Mouse (Mus musculus) thymus, postnatal 25 days (tissue): ENCODE measurements around the gene Triap1.
"Not testable (repeated sequence)": the region's sequence is repeated elsewhere in the genome, so short reads cannot be mapped to it uniquely, and the experiment has no call there.

ENCODE experiments used
- DNase-seq: peaks from one replicate; pipeline ENCODE4 v3.0.0; 2022

Triap1 gene

DNA sequence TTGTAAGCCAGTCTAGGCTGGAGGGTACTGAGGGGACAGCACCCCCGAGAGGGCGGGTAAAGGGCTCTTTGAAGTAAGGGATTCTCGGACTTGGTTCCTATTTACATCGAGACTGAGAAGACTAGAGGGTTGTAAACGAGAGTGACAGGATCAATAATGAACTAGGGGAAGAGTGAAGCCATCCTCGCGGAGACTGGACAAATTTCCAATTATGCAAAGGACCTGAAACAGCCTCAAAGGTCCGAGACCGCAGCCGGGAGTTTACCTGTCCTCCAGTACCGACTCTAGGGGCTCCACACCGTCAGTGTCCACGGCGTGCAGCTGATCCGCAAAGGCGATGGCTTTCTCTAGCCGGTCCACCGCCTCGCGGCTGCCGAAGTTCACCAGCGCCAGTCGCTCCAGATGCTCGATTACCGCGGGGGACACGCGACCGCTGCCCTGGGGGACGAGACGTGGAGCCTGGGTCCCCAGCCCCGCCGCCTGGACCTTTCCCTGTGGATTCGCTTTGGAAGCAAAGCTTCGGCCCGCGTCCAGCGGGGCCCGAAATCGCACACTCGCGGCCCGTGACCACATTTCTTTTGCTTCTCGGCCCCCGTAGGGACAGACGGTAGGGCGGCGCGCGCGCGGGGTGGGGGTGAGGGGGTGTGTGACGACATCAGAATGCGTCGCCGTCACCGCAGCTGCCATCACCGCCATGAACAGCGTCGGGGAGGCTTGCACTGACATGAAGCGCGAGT is at the start of gene Triap1, which contains the start of gene Gatc:
Gene Triap1 (plus strand): TSS at position 649 of the 737 bp plus-strand sequence.
Gene Gatc (minus strand): TSS at position 602 of the 737 bp plus-strand sequence.
- DNase-seq = peak; percentile 85

DNA sequence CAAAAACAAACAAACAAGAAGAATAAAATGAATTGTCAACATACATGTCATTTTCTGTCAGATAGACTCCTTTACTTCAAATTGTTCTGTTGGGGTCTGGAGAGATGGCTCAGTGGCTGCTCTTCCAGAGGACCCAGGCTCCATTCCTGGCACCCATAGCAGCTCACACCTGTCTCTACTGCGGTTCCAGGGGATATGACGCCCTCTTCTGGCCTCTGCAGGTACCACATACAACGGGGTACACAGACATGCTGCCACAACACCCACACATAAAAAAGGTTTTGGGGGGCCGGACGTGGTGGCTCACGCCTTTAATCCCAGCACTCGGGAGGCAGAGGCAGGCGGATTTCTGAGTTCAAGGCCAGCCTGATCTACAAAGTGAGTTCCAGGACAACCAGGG is 46.9 kb upstream of the Triap1 start:
- DNase-seq = no peak

DNA sequence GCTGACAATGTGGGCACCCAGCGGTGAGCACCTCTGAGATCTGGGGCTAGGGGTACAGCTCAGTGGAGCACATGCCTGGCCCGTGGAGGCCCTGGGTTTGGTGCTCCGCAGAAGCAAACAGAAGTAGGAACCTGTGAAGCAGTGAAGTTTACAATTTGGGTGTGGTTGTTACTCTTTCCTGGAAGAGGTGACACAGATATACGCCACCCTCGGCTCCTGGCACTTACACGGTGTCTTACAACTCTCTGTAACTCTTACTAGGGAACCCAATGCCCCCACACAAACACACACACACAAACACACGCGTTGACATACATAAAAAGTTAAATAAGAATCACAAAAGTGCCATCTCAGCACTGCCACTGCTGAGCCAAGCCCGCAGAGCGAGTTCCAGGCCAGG is 44.7 kb upstream of the Triap1 start:
- DNase-seq = no peak

DNA sequence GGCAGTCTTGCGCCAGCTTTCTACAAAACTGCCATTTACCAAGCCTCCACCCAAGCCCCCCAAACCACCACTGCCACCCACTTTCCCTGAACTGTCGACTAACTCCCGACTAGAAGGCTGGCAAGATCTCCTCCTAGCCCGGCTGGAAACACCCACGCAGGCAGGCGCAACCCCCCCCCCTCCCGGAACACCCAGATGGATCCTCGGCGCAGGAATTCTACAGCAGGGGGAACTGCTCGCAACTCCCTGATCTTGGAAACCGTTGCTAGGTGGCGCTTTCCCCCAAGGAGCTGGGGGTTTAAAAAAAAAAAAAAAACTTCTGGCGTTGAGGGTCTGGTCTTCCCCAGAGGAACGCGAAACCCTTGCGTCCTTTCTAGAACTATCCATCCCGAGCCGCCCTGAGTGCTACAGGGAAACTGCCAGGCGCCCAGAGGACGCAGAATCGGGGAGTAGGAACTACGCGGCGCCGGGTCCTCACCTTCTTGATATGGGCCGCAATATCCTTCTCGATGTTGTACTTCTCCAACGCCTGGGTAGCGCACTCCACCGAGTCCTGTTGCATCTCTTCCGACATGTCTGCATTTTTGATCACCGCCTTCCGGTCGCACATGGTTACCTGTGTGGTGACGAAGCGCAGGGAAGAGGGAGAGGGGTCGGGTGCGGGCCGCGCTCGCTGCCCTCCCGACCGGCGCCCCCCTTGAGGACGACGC is 40.8 kb upstream of the Triap1 start:
- peak; percentile 19 for DNase-seq

DNA sequence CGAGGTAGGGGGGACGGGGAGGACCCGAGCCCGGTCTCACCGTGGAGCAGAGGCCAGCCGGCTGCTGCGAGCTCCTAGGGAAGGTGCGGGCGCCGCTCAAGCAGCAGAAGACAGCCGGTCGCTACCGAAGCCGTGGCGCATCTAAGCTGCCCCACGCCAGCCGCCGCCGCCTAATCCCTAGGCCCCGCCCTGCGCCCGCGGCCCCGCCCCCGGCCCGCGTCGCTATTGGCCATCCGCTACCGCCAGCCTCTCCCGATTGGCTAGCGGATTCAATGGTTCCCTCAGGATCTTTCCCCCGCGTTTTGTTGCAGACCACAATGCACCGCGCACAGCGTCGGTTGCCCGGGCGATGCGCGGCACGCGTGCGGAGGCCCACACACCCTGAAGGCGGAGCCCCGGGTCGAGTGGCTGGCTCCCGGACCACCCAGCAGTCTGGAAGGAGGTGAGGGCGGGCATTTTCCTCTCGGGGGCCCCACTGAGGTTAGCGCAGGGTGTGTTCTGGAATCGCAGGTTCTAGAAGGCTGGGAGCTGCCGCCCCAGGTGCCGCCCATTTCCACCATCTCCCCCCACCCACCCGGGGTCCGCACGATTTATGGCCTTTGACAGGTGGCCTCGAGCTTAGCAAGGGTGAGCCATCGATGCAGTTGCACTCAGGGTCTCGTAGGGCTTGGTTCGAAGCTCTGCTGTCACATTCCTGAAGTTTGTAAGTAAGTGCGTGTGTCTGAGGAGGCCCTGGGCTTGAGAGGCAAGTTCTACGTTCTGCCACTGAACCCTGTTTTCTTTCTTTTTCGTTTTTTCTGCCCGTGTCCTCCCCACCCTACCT is 40.0 kb upstream of the Triap1 start, which contains the start of gene Dynll1:
Gene Dynll1 (minus strand): TSS at position 208 of the 823 bp plus-strand sequence.
- DNase-seq = peak; percentile 100

DNA sequence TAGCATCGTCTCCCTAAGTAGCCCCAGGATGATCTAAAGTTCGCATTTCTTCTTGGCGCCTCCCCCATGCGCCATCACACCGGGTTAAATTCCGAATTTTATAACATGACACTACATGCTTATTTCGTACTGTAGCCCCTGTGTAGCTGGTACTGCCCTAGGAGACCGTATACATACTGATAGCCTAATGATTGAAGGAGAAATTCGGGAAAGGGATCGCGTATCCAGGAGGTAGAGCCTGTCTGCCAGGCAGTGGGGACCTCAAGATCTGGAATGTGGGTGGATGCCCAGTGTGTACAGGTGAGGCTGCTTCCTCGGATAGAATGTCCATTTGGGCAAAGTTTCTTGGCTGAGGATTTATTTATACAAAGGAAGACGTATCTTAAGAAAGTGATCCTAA is 39.4 kb upstream of the Triap1 start:
- no peak for DNase-seq

DNA sequence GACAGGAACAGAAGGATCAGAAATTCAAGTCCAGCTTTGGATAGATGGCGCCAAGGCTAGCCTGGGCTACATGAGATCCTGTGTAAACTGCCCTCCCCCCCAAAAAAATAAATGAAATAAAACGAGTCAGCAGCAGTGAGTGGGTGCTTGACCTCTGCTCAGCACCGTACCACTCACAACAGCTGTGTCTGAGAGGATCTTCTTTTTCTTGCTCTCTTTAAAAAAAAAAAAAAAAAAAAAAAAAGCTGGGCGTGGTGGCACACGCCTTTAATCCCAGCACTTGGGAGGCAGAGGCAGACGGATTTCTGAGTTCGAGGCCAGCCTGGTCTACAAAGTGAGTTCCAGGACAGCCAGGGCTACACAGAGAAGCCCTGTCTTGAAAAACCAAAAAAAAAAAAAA is 38.8 kb upstream of the Triap1 start:
- DNase-seq = not testable (repeated sequence)

DNA sequence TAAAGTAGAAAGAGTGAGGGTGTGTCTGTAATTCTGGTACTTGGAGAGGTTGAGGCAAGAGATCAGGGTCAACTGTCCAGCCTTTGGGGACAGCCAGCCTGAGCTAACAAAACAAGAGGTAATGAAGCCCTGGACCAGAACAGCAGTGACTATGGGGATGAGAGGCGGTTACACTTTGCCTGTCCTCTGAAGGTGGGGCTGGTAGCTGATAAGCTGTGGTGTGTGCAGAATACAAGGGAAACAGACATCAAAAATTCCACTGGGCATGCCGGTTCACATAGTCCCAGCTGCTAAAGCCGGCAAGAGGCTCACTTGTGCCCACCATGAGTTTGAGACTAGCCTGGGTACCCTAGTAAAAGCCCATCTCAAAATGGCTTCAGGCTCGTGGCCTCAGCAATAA is 28.7 kb upstream of the Triap1 start:
- DNase-seq = no peak

DNA sequence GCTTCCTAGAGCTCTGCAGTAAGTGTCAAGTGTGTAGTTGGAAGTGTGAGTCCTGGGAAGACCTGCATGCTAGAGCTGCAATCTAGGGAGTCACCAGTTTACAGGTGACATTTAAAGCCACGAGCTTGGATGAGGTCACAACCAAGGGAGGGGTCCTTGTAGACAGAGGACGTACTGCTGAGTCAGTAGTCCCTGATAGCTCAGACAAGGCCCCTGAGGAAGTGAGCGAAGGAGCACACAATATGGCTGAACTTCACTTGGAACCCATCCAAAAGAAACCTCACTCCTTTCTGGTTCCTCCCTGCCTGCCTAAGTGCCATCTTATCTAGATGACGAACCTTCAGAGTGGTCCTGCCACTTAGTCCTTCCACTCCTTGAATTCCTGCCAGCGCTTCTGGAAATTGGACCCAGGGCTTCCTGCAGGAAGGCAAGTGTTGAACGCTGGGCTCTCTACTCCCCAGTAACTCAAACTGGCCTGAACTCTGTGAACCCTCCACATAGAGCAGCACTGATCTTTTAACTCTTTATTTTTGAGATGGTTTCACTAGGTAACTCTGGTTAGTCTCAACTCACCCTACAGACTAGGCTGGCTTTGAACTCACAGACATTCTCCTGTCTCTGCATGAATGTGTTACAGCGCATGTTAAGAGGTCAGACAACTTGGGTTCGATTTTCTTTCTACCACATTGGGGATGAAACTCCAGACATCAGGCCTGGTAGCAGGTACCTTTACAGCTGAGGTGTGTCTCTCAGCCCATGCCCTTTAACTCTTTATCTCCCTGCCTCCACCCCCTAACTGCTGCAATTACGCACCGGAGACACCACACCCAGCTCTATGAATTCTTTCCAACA is 28.0 kb upstream of the Triap1 start:
- no peak for DNase-seq

DNA sequence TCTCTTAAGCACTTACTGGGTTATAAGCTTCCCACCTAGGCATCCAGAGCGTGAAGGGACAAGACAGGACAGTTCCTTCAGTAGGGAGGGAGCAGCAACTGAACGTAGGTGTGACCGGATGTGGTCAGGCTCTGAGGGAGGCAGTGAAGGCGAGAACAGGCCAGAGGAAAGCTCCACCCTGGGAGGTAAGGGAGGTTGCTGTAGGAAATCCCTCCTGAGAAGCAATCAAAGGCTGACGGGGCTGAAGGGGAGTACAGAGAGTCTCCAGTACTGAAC is 27.4 kb upstream of the Triap1 start:
- no peak for DNase-seq

DNA sequence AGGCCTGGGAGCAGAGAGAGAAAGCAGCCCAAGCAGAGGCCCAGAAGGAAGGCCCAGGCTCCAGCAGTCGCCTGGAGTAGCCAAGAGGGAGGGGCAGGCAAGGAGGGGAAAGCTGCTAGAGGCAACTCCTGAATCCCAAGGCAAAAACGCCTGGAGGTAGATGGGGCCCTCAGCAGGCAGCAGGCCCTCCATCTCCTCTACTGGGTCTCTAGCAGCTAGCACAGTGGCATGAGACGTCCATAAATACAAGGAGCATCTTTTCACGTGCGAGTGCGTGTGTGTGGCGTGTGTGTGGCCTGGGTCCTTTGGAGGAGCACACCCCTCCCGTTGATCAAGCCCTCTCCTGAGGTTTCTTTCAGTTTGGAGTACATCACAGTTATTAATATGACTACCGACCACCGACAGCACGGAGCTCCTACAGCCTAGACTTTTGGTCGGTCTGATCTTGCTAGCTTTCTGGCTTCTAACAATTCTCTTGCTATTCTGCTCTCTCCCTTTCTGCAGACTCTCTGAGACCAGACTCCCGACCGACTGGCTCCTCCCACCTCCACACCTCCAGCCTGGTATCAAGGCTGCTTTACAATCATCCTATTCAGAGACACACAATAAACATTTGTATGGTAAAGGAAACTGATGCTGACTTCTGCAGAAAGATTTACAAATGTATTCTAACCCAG is 23.9 kb upstream of the Triap1 start:
- DNase-seq = no peak

DNA sequence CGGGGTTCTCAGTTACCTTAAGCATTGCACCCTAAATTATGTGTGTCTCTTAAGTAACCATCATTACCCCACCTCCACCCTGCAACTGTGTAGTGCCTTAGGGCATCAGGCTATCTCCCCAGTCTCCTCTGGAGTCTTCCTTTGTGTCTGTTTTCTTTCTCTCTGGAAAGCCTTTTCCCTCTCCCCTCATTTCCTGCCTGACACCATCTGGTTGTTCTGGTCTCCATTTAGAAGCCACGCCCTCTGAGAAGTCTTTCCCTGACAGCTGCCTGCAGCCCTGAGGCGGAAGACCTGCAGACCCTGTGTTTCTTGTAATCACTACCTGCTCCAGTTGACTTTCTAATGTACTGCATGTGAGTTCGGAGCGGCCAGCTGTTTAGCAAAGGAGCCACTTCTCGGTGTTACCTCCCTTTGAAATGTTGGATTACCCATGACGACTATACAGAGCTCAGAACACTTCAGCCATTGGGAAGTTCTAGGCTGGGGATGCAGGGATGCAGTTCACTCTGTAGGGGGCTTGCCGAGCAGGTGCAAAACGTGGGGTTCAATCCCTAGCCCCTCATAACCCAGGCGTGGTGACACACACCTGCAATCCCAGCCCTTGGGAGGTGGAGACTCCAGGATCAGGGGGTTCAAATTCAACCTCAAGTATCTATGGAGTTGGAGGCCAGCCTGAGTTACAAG is 23.2 kb upstream of the Triap1 start:
- DNase-seq = peak; percentile 66

DNA sequence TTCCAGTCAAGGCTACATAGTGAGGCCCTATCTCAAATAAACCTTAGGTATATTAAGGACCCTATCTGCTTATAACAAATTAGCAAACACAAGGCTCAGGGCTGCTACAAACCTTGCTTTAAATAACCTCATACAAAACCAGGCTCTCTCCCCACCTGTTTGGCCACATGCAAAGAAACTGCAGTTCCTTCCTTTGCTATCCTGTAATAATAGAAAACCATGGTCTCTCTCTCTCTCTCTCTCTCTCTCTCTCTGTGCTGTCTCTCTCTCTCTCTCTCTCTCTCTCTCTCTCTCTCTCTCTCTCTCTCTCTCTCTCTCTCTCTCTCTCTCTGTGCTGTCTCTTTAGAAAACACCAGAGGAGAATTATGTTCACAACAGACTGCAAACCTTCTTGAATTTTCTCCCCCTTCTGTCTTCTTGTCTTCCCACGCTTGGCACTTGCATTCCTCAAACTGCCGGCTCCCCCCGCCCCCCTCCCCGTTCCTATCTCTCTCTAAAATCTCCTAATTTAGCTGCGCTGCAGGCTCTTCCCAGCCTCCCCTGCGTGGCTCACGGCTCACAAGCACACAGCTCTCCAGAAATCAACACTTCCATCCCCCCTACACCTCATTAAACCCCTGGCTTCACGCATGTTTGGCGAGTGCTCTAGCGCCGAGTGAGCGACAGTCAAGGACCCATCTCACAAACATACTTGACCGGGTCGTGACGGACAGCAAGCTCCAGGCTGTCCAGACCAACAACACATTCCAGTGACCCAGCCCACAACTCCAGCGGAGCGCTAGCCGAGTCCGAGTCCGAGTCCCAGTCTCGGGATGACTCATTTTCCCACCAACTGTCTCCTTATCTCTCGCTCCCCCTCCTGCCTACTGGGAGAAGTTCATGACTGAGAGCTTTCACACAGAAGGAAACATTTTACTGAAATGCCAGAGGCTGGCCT is 21.8 kb upstream of the Triap1 start:
- peak; percentile 56 for DNase-seq

DNA sequence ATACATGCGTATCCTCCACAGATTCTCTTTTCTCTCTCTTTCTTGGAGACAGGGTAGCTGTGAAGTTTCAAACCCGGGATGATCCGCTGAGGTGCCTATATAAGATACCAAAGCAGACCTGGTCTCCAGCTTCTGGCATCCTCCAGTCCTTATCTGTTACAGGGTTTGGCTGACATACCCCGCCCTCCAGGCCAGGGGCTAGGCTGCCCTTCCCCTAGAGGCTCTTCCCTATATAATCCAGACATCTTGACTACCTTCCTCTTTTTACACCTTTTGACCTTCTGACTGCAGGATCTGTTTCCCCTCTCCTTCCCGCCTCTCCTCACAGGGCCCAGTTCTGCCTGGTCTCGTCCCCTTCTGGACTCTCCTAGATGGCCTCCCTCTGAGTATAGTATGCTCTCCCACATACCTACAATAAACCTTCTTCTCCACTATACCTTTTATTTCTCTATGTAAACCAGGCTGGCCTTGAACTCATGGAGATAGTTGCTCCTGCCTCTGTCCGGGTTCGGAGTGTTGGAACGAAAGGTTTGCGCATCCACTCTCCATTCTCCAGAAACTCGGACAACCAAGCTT is 14.7 kb upstream of the Triap1 start:
- DNase-seq = no peak

DNA sequence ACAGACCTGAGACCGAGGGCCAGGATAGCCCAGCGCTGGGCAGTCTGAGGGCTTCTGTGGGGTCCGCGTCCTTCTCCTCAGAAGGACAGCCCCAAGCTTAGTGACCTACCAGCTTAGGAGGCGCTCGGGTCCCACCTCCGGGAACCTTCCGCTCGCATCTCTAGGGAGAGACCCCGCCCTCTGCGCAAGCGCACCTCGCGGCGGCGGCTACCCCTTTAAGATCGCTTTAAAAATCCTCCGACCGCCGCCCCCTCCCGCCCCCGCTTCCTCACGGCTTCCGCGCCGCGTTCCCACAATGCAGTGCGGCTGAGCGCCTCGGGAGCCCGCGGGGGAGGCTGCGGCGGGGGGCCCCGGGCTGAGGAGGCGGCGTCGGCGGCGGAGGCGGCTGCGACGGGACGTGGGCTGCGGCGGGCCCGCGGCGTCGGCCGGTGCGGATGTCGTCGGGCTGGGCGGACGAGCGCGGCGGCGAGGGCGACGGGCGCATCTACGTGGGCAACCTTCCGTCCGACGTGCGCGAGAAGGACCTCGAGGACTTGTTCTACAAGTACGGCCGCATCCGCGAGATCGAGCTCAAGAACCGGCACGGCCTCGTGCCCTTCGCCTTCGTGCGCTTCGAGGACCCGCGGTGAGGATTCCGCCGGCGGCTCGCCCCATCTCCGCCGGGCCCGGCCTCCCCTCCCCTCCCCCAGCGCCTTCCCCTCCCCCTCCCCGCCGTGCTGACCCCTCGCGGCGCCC is 14.0 kb upstream of the Triap1 start, which contains the start of gene Srsf9:
Gene Srsf9 (plus strand): TSS at position 303 of the 735 bp plus-strand sequence.
- DNase-seq = peak; percentile 98

DNA sequence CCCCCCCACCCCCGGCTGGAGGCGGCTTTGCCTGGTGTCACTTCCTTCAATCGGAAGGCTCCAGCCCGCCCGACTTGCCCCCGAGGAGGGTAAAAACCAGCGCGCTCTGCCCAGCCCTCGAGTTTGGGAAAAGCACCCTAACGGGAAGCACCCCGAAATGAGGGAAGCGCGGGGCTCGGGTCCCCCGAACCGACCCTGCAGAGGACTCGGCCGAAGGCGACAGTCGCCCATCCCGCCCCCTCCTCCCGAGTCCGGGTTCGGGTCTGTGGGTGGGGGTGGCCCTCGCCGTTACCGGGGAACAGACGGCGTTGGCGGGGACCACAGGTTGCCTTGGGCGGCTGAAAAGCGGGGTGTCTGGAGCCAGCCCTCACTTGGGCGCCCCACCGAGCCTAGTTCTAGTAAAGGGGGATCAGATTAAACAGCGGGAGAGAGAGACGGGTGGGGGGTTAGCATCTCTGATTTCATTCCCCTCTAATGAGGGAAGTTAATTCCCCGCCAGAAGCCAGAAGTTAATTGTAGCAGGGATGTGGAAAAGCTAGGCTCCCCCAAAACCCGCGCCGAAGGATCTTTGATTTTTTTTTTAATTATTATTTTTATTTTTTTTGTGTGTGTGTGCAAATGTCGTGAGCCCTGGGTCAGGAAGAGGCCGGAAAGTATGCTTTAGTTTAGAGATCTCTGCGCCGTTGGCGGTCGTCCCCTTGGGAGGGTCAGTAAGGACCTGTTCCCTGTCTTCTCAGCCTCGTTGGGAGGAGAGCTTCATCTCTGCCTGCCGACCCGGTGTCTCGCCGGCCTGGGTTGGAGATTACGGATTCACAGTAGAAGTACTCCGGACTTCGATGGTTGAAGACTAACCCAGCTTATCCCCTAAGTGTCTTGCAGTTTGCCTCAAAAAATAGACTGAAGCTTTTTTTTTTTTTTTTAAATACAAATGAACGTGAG is 13.1 kb upstream of the Triap1 start:
- DNase-seq = peak; percentile 56

DNA sequence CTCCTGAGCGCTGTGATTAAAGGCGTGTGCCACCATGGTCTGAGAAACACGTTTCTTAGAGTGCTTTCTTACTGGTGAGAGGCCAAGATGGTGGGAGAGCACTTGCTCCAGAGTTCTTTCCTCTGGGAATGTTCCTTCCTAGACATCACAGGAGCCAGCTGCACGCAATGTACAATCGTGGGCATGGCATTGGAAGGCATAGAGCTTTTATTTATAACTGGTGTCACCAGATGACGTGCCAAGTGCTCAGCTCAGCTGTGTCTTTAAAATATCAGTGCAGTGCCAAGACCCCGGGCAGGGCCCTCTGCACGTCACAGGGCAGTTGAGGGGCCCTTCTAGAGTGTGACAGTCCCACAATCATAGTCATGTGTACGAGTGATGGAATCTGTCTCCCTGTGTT is 10.1 kb upstream of the Triap1 start:
- DNase-seq = no peak

DNA sequence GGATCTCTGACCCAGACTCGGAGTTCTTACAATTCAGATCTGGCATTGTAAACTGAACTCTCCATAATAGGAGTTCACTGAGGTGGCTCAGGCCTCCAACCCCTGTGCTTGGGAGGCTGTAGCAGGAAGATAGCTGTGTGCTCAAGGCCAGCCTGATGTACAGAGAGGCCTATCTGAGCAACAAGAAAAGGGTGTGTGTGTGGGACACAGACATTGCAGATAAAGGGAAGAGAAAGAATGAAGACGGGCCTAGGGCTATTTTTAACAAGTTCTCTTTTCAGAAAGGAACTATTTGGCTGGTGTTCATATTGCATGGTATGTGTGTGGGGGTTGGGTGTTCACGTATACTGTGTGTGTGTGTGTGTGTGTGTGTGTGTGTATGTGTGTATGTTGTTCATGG is 7.4 kb upstream of the Triap1 start:
- DNase-seq = no peak
